Mouse (Mus musculus): ENCODE measurements at regions not wholly inside any gene's neighbourhood (a gene's known extent, or its start where the extent isn't known, plus 50 kb on each side); places are given as distances from the start of the nearest gene placed in this dataset.

GRCm38 (mm10) chr12:71630386-71630785 lies 200.5 kb upstream of the Daam1 start:
- Histone ChIP-seq H3K27me3 (ENCODE audit: insufficient read depth, low read length) (peaks cover 2% of the 10 kb centered on the region; the same call in 1 of the 2 replicates), H3K4me1 (ENCODE audit: insufficient read depth, low read depth, low read length) (no peaks in the 10 kb centered on the region), H3K36me3 (replicated peaks) (no peaks in the 10 kb centered on the region), H3K9me3 (replicated peaks) (no peaks in the 10 kb centered on the region), H3K4me3 (ENCODE audit: low read depth, low read length) (no peak overlapping the region)
- ATAC-seq (ENCODE audit: extremely low read depth, insufficient number of reproducible peaks, low FRiP score, poor library complexity, severe bottlenecking) (no peak), DNase-seq (ENCODE audit: low spot score) (no peak)
- TF ChIP-seq CTCF (IDR thresholded peaks at IDR 0.05; ENCODE audit: low read depth, low read length): no peak
- no peak for TF ChIP-seq GATA1 (IDR thresholded peaks at IDR 0.05; ENCODE audit: borderline replicate concordance, low read length)
- TF ChIP-seq POLR2AphosphoS5 (IDR thresholded peaks at IDR 0.05; ENCODE audit: insufficient replicate concordance, low read depth, low read length): no peak
- no peak for TF ChIP-seq GATA2 (IDR thresholded peaks at IDR 0.05; ENCODE audit: borderline replicate concordance, low read depth, low read length)
- TF ChIP-seq TAL1 (conservative IDR thresholded peaks at IDR 0.05; ENCODE audit: low read depth, low read length): no peak

GRCm38 (mm10) chr12:71636300-71636699 lies 194.6 kb upstream of the Daam1 start:
- Histone ChIP-seq H3K27me3 (ENCODE audit: insufficient read depth, low read length) (no peaks in the 10 kb centered on the region), H3K36me3 (replicated peaks) (no peaks in the 10 kb centered on the region), H3K4me3 (ENCODE audit: low read depth, low read length) (no peak overlapping the region), H3K9me3 (replicated peaks) (no peaks in the 10 kb centered on the region), H3K4me1 (ENCODE audit: insufficient read depth, low read depth, low read length) (no peaks in the 10 kb centered on the region)
- TF ChIP-seq GATA2 (IDR thresholded peaks at IDR 0.05; ENCODE audit: borderline replicate concordance, low read depth, low read length) (no peak), CTCF (IDR thresholded peaks at IDR 0.05; ENCODE audit: low read depth, low read length) (no peak), GATA1 (IDR thresholded peaks at IDR 0.05; ENCODE audit: borderline replicate concordance, low read length) (no peak), TAL1 (conservative IDR thresholded peaks at IDR 0.05; ENCODE audit: low read depth, low read length) (no peak), POLR2AphosphoS5 (IDR thresholded peaks at IDR 0.05; ENCODE audit: insufficient replicate concordance, low read depth, low read length) (no peak)
- DNase-seq (ENCODE audit: low spot score) (no peak), ATAC-seq (ENCODE audit: extremely low read depth, insufficient number of reproducible peaks, low FRiP score, poor library complexity, severe bottlenecking) (no peak)

- no peaks in the 10 kb centered on the region for H3K27me3 ChIP-seq (ENCODE audit: insufficient read depth, low read length)
These were observed 193.6 kb upstream of the Daam1 start for GRCm38 (mm10) chr12:71637248-71637647.

GRCm38 (mm10) chr12:71638246-71638645 lies 192.6 kb upstream of the Daam1 start:
- no peak for TF ChIP-seq CTCF (IDR thresholded peaks at IDR 0.05; ENCODE audit: low read depth, low read length)
- no peak for TF ChIP-seq GATA1 (IDR thresholded peaks at IDR 0.05; ENCODE audit: borderline replicate concordance, low read length)
- TF ChIP-seq TAL1 (conservative IDR thresholded peaks at IDR 0.05; ENCODE audit: low read depth, low read length): no peak
- TF ChIP-seq POLR2AphosphoS5 (IDR thresholded peaks at IDR 0.05; ENCODE audit: insufficient replicate concordance, low read depth, low read length): no peak
- no peak for TF ChIP-seq GATA2 (IDR thresholded peaks at IDR 0.05; ENCODE audit: borderline replicate concordance, low read depth, low read length)
- no peaks in the 10 kb centered on the region for H3K9me3 ChIP-seq (replicated peaks)
- no peaks in the 10 kb centered on the region for H3K36me3 ChIP-seq (replicated peaks)
- H3K4me1 ChIP-seq (ENCODE audit: insufficient read depth, low read depth, low read length): no peaks in the 10 kb centered on the region
- DNase-seq (ENCODE audit: low spot score): no peak
- no peak overlapping the region for H3K4me3 ChIP-seq (ENCODE audit: low read depth, low read length)
- H3K27me3 ChIP-seq (ENCODE audit: insufficient read depth, low read length): no peaks in the 10 kb centered on the region
- ATAC-seq (ENCODE audit: extremely low read depth, insufficient number of reproducible peaks, low FRiP score, poor library complexity, severe bottlenecking): no peak

More at GRCm38 (mm10) chr12:71637248-71637647, 193.6 kb upstream of the Daam1 start:
- no peaks in the 10 kb centered on the region for H3K9me3 ChIP-seq (replicated peaks)
- ATAC-seq (ENCODE audit: extremely low read depth, insufficient number of reproducible peaks, low FRiP score, poor library complexity, severe bottlenecking): no peak
- no peak overlapping the region for H3K4me3 ChIP-seq (ENCODE audit: low read depth, low read length)
- no peak for DNase-seq (ENCODE audit: low spot score)
- H3K36me3 ChIP-seq (replicated peaks): no peaks in the 10 kb centered on the region
- TF ChIP-seq POLR2AphosphoS5 (IDR thresholded peaks at IDR 0.05; ENCODE audit: insufficient replicate concordance, low read depth, low read length) (no peak), CTCF (IDR thresholded peaks at IDR 0.05; ENCODE audit: low read depth, low read length) (no peak), TAL1 (conservative IDR thresholded peaks at IDR 0.05; ENCODE audit: low read depth, low read length) (no peak), GATA1 (IDR thresholded peaks at IDR 0.05; ENCODE audit: borderline replicate concordance, low read length) (no peak), GATA2 (IDR thresholded peaks at IDR 0.05; ENCODE audit: borderline replicate concordance, low read depth, low read length) (no peak)
- no peaks in the 10 kb centered on the region for H3K4me1 ChIP-seq (ENCODE audit: insufficient read depth, low read depth, low read length)

DNA sequence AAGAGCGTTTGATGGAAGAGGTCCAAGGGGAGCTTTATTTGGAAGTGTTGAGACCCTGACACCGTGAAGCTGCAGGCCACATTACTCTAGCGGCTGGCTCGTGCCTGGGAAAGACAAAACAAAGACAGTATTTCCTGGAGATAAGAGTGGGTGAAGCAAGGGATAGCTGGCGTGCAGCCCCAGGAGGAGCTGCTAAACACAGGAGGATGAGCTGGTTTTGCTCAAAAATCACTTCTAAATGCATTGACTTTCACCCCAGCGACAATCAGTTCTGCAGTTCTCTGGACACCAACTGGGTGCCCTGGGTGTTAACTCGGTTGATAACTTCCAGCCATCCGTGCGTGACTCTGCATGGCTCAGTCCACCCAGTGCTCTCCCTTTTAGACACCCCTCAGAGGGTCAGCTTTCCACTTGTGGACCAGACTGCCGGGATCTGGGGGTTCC lies 190.8 kb upstream of the Daam1 start:
- no peaks in the 10 kb centered on the region for H3K36me3 ChIP-seq (replicated peaks)
- no peak overlapping the region for H3K4me3 ChIP-seq (ENCODE audit: low read depth, low read length)
- ATAC-seq (ENCODE audit: extremely low read depth, insufficient number of reproducible peaks, low FRiP score, poor library complexity, severe bottlenecking): no peak
- H3K4me1 ChIP-seq (ENCODE audit: insufficient read depth, low read depth, low read length): no peaks in the 10 kb centered on the region
- DNase-seq (ENCODE audit: low spot score): no peak
- no peaks in the 10 kb centered on the region for H3K9me3 ChIP-seq (replicated peaks)
- no peak for TF ChIP-seq GATA1 (IDR thresholded peaks at IDR 0.05; ENCODE audit: borderline replicate concordance, low read length)
- TF ChIP-seq CTCF (IDR thresholded peaks at IDR 0.05; ENCODE audit: low read depth, low read length): no peak
- TF ChIP-seq GATA2 (IDR thresholded peaks at IDR 0.05; ENCODE audit: borderline replicate concordance, low read depth, low read length): no peak
- TF ChIP-seq POLR2AphosphoS5 (IDR thresholded peaks at IDR 0.05; ENCODE audit: insufficient replicate concordance, low read depth, low read length): no peak
- no peak for TF ChIP-seq TAL1 (conservative IDR thresholded peaks at IDR 0.05; ENCODE audit: low read depth, low read length)
- no peaks in the 10 kb centered on the region for H3K27me3 ChIP-seq (ENCODE audit: insufficient read depth, low read length)

DNA sequence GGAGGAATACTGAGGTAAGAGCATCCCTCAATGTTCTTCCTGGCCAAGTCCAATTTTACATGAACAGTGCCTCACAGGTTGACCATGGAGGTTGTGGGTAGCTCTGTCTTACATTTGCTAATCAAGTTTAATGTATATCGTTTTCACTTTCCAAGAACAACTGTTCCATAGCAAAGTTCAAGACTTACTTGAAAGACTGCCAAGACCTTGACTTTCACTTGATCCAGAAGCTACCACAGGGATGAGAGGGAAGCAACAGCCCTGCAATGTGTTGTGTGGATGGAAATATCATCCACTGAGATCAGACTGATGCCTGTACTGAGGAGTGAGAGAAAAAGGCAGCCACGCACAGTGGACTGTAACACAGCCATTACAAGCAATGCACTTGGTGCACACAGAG lies 189.4 kb upstream of the Daam1 start:
- H3K27me3 ChIP-seq (ENCODE audit: insufficient read depth, low read length): no peaks in the 10 kb centered on the region
- no peak overlapping the region for H3K4me3 ChIP-seq (ENCODE audit: low read depth, low read length)
- ATAC-seq (ENCODE audit: extremely low read depth, insufficient number of reproducible peaks, low FRiP score, poor library complexity, severe bottlenecking): no peak
- no peaks in the 10 kb centered on the region for H3K36me3 ChIP-seq (replicated peaks)
- TF ChIP-seq TAL1 (conservative IDR thresholded peaks at IDR 0.05; ENCODE audit: low read depth, low read length): no peak
- no peak for TF ChIP-seq GATA1 (IDR thresholded peaks at IDR 0.05; ENCODE audit: borderline replicate concordance, low read length)
- no peak for TF ChIP-seq POLR2AphosphoS5 (IDR thresholded peaks at IDR 0.05; ENCODE audit: insufficient replicate concordance, low read depth, low read length)
- no peak for TF ChIP-seq CTCF (IDR thresholded peaks at IDR 0.05; ENCODE audit: low read depth, low read length)
- no peak for TF ChIP-seq GATA2 (IDR thresholded peaks at IDR 0.05; ENCODE audit: borderline replicate concordance, low read depth, low read length)
- H3K4me1 ChIP-seq (ENCODE audit: insufficient read depth, low read depth, low read length): no peaks in the 10 kb centered on the region
- H3K9me3 ChIP-seq (replicated peaks): no peaks in the 10 kb centered on the region
- DNase-seq (ENCODE audit: low spot score): no peak
